12 mouse cellular contexts compared by ENCODE assay signal in genomic region chr19:45938064-45938463, GRCm38 (mm10).
DNase-seq lines count a peak whose midpoint lies in the region; ATAC-seq and TF ChIP-seq lines count a peak whose summit lies in the region.
"Had no signal": no experiment of that assay in that cellular context is flagged by ENCODE, and none has a peak within 500 bp of the region (broad histone marks: within the 10 kb centered on the region; RNA-seq: fewer than 3 reads in every experiment).

No protein-coding gene starts in this region.

- peak; percentile 12; the same call in 1 of the 2 replicates for TF ChIP-seq CTCF in brain, embryonic 14.5 days (IDR thresholded peaks at IDR 0.05; ENCODE audit: borderline replicate concordance, extremely low read depth, insufficient read depth, insufficient read length)
- TF ChIP-seq CTCF in forebrain, postnatal 0 days (IDR thresholded peaks at IDR 0.05; ENCODE audit: low read depth): 0 out of 2 replicates have a peak, but pooled peaks have one; percentile 2

- WGBS in heart, embryonic 12.5 days: 35% methylated on average over 3 of the region's 3 CpGs
- 28% methylated on average over 3 of the region's 3 CpGs for WGBS in forebrain, postnatal 0 days
- WGBS in midbrain, embryonic 11.5 days: 23% methylated on average over 3 of the region's 3 CpGs

- no peak overlapping the region for H3K4me3 ChIP-seq in heart, embryonic 12.5 days
- H3K4me3 ChIP-seq in forebrain, postnatal 0 days (ENCODE audit: low read depth, low read length): no peak overlapping the region
- no peak overlapping the region for H3K4me3 ChIP-seq in midbrain, embryonic 11.5 days (ENCODE audit: low read depth, low read length)
- H3K4me3 ChIP-seq: embryonic facial prominence, embryonic 13.5 days; heart, embryonic 15.5 days had no signal

- no peak for ATAC-seq in heart, embryonic 12.5 days (ENCODE audit: insufficient number of reproducible peaks, low FRiP score)
- ATAC-seq in forebrain, postnatal 0 days: no peak
- no peak for ATAC-seq in midbrain, embryonic 11.5 days (ENCODE audit: low FRiP score)
- no peak for ATAC-seq in cerebellum, adult (ENCODE audit: insufficient number of reproducible peaks, low FRiP score, low TSS enrichment)

- peak; percentile 55 for DNase-seq in heart, adult 11 months
- no peak for DNase-seq in brain, embryonic 14.5 days (ENCODE audit: low read depth)
- no peak for DNase-seq in forebrain, postnatal 0 days
- DNase-seq in midbrain, embryonic 11.5 days (ENCODE audit: low spot score, missing footprints): peak; percentile 86
- no peak for DNase-seq in gastrocnemius, postnatal 14 days
- DNase-seq in adrenal gland, adult (ENCODE audit: inconsistent age in 2 of 2, low spot score in 1 of 2): no peak
- DNase-seq: kidney, adult 2 months had no signal

- no peaks in the 10 kb centered on the region for H3K9me3 ChIP-seq in heart, embryonic 12.5 days (replicated peaks)
- no peaks in the 10 kb centered on the region for H3K9me3 ChIP-seq in forebrain, postnatal 0 days (ENCODE audit: low read length)
- H3K9me3 ChIP-seq in midbrain, embryonic 11.5 days (ENCODE audit: control insufficient read depth, low read length): no peaks in the 10 kb centered on the region
- H3K9me3 ChIP-seq: embryonic facial prominence, embryonic 13.5 days; G1E; heart, embryonic 15.5 days had no signal

- no peak overlapping the region for H3K27ac ChIP-seq in heart, embryonic 12.5 days (ENCODE audit: poor library complexity, severe bottlenecking)
- H3K27ac ChIP-seq in forebrain, postnatal 0 days (ENCODE audit: low read depth, low read length): peak overlapping the region; percentile 67
- peak overlapping the region; percentile 21; the same call in 1 of the 2 replicates for H3K27ac ChIP-seq in midbrain, embryonic 11.5 days (ENCODE audit: low read depth, low read length)
- H3K27ac ChIP-seq: embryonic facial prominence, embryonic 13.5 days; heart, embryonic 15.5 days had no signal

- intact Hi-C loops in gastrocnemius, postnatal 14 days (cut with DNase I; ENCODE audit: low total_unique reads): no loop called here

- 0 out of 2 replicates have a peak, but pooled peaks cover 4% of the 10 kb centered on the region for H3K4me1 ChIP-seq in heart, embryonic 12.5 days (replicated peaks)
- H3K4me1 ChIP-seq in forebrain, postnatal 0 days (ENCODE audit: insufficient read depth): no peaks in the 10 kb centered on the region
- peaks cover 12% of the 10 kb centered on the region for H3K4me1 ChIP-seq in midbrain, embryonic 11.5 days (ENCODE audit: control insufficient read depth, insufficient read depth, low read length)
- H3K4me1 ChIP-seq: heart, embryonic 15.5 days had no signal

- no peak overlapping the region for H3K4me2 ChIP-seq in heart, embryonic 12.5 days
- H3K4me2 ChIP-seq in forebrain, postnatal 0 days (ENCODE audit: low read depth): no peak overlapping the region
- no peak overlapping the region for H3K4me2 ChIP-seq in midbrain, embryonic 11.5 days
- H3K4me2 ChIP-seq: embryonic facial prominence, embryonic 13.5 days; heart, embryonic 15.5 days had no signal

- TF ChIP-seq POLR2A in brain, embryonic 14.5 days (IDR thresholded peaks at IDR 0.05; ENCODE audit: borderline replicate concordance, extremely low read depth, insufficient read depth, insufficient read length, poor library complexity, severe bottlenecking): no peak

- H3K27me3 ChIP-seq in heart, embryonic 12.5 days (replicated peaks): no peaks in the 10 kb centered on the region
- H3K27me3 ChIP-seq in forebrain, postnatal 0 days (ENCODE audit: insufficient read depth, low read length): no peaks in the 10 kb centered on the region
- no peaks in the 10 kb centered on the region for H3K27me3 ChIP-seq in midbrain, embryonic 11.5 days (ENCODE audit: control insufficient read depth, insufficient read depth, low read length)
- H3K27me3 ChIP-seq: embryonic facial prominence, embryonic 13.5 days; heart, embryonic 15.5 days had no signal

- H3K9ac ChIP-seq in heart, embryonic 12.5 days: no peak overlapping the region
- no peak overlapping the region for H3K9ac ChIP-seq in forebrain, postnatal 0 days
- H3K9ac ChIP-seq in midbrain, embryonic 11.5 days (ENCODE audit: low read length): no peak overlapping the region
- H3K9ac ChIP-seq: embryonic facial prominence, embryonic 13.5 days; heart, embryonic 15.5 days had no signal

- H3K36me3 ChIP-seq in heart, embryonic 12.5 days: peaks cover 31% of the 10 kb centered on the region
- H3K36me3 ChIP-seq in forebrain, postnatal 0 days (ENCODE audit: insufficient read depth): peaks cover 19% of the 10 kb centered on the region
- no peaks in the 10 kb centered on the region for H3K36me3 ChIP-seq in midbrain, embryonic 11.5 days (ENCODE audit: control insufficient read depth, insufficient read depth, low read length)

Comparison
In these comparisons a context has a peak if more than half of its experiments do, and no peak if none do; other contexts are left out.
1. DNase-seq: peak in heart, adult 11 months (single experiment) and midbrain, embryonic 11.5 days (single experiment); none in brain, embryonic 14.5 days (single experiment), forebrain, postnatal 0 days (single experiment), gastrocnemius, postnatal 14 days (single experiment) and adrenal gland, adult (0 of 2).